Mouse (Mus musculus) testis, adult 2 months (tissue): ENCODE measurements around the gene Arg1. TPM values are rescaled to one million over a fixed set of nuclear protein-coding genes. Genes with fewer than 3 reads are reported as not detected.

ENCODE experiments used
- H3K27ac ChIP-seq: fragments of 200-500 bp; 2 replicates; pipeline ENCODE4 v1.5.1; 2012; ENCODE audit warnings: low read depth, low read length; ENCODE audit not compliant: control insufficient read depth, insufficient read depth
- H3K27me3 ChIP-seq: fragments of 200-500 bp; 2 replicates; pipeline ENCODE4 v1.6.1; 2012; ENCODE audit warnings: mild to moderate bottlenecking, low read length, moderate library complexity; ENCODE audit not compliant: control insufficient read depth, insufficient read depth
- H3K36me3 ChIP-seq: fragments of 200-500 bp; 2 replicates; pipeline ENCODE4 v1.6.1; 2012; ENCODE audit warnings: mild to moderate bottlenecking, low read length; ENCODE audit not compliant: control insufficient read depth, insufficient read depth
- H3K4me1 ChIP-seq: fragments of 200-500 bp; 2 replicates; pipeline ENCODE4 v1.6.1; 2012; ENCODE audit warnings: low read length; ENCODE audit not compliant: control insufficient read depth, insufficient read depth
- H3K4me3 ChIP-seq: fragments of 200-500 bp; 2 replicates; pipeline ENCODE4 v1.5.1; 2012; ENCODE audit warnings: low read depth, mild to moderate bottlenecking, low read length, moderate library complexity, mixed read lengths; ENCODE audit not compliant: control insufficient read depth
- CTCF ChIP-seq: fragments of 200-500 bp; IDR thresholded peaks from 2 replicates; pipeline ENCODE4 v1.5.1; 2012; ENCODE audit warnings: low read depth, mild to moderate bottlenecking, inconsistent platforms, low read length, moderate library complexity; ENCODE audit not compliant: control insufficient read depth, insufficient read depth, insufficient replicate concordance
- POLR2A ChIP-seq: fragments of 200-500 bp; IDR thresholded peaks from 2 replicates; pipeline ENCODE4 v1.6.1; 2012; ENCODE audit warnings: low read depth, mild to moderate bottlenecking, inconsistent platforms, low read length, moderate library complexity; ENCODE audit not compliant: control insufficient read depth
- polyA plus RNA-seq: library from polyadenylated mRNA; depleted of rRNA; stranded (reverse); fragments of >200 nt; gene quantifications from 2 replicates; pipeline ENCODE4 v1.2.3, GENCODE M21; 2012

Gene Arg1
- polyA plus RNA-seq, 1 experiment, result 0.12 TPM

GRCm38 (mm10) chr10:24947871-24948270 is 20.6 kb upstream of the Arg1 start:
- H3K4me3 ChIP-seq, result no peak overlapping the region
- no peak overlapping the region for H3K27ac ChIP-seq
- no peaks in the 10 kb centered on the region for H3K4me1 ChIP-seq
- H3K36me3 ChIP-seq, result no peaks in the 10 kb centered on the region
- no peaks in the 10 kb centered on the region for H3K27me3 ChIP-seq
- TF ChIP-seq CTCF (no peak), POLR2A (no peak)

DNA sequence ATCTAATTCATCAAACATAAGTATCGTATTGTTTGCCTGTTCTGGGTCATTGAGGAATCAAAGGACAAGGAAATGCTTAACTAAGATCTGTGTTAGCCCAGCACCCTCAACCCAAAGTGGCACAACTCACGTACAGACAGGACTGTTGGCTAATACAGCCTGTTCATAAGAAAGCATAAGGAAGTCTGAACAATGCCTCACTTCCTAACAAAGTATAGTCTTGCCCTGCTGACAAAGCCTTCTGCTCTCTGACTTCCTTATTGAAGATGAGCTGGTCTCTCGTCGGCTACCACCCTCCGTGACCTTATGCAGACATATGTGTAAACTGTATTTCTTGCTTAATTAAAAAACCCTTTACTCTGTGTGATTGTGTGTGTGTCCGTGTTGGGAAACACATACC is 2.9 kb upstream of the Arg1 start:
- TF ChIP-seq CTCF (no peak), POLR2A (no peak)
- Histone ChIP-seq H3K36me3 (no peaks in the 10 kb centered on the region), H3K27me3 (no peaks in the 10 kb centered on the region), H3K27ac (no peak overlapping the region), H3K4me3 (no peak overlapping the region), H3K4me1 (peaks cover 2% of the 10 kb centered on the region; the same call in 1 of the 2 replicates)

DNA sequence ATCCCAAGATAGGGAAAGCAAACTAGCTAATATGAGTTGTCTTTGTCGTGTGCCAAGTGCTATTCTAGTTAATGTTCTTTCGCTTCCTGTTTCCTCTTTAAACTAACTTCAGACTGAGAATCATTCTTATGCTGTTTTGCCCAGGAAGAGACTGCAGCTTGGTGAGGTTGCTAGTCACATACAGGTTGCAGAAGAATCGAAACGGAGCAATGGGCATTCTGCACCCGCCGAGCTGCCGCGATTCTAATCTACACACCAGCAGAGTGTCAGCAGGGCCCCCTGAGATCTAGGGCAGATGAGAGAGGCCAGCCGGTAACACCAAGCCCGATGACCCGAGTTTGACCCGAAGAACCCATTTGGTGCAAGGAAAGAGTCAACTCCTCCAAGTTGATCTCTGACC is 788 bp upstream of the Arg1 start:
- no peak overlapping the region for H3K27ac ChIP-seq
- no peaks in the 10 kb centered on the region for H3K27me3 ChIP-seq
- H3K4me1 ChIP-seq, result peaks cover 2% of the 10 kb centered on the region; the same call in 1 of the 2 replicates
- H3K36me3 ChIP-seq, result no peaks in the 10 kb centered on the region
- H3K4me3 ChIP-seq, result no peak overlapping the region
- TF ChIP-seq POLR2A (no peak), CTCF (no peak)

GRCm38 (mm10) chr10:24926380-24926779 is 904 bp downstream of the Arg1 start:
- Histone ChIP-seq H3K4me3 (no peak overlapping the region), H3K27me3 (no peaks in the 10 kb centered on the region), H3K36me3 (no peaks in the 10 kb centered on the region), H3K4me1 (peaks cover 2% of the 10 kb centered on the region; the same call in 1 of the 2 replicates), H3K27ac (no peak overlapping the region)
- TF ChIP-seq POLR2A (no peak), CTCF (no peak)

DNA sequence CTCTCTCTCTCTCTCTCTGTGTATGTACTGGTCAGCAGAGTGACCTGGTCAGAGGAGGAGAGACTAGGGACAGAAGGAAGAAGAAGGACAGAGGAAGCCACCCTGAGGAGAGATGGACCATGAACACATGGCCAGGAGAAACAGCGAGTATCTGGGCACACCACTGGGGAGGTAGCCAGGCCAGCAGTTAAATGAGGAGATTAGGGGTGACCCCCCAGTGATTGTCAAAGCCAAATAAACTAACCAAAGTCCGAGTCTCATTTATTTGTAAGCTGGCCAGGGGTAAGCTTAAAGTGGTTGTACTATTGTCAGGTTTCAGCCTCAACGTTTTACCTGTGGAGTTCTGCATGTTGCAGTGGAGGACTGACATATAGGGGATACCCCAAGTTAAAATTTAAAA is 3.0 kb downstream of the Arg1 start:
- Histone ChIP-seq H3K36me3 (no peaks in the 10 kb centered on the region), H3K4me1 (peaks cover 2% of the 10 kb centered on the region; the same call in 1 of the 2 replicates), H3K27ac (no peak overlapping the region), H3K27me3 (no peaks in the 10 kb centered on the region), H3K4me3 (no peak overlapping the region)
- TF ChIP-seq CTCF (no peak), POLR2A (no peak)

DNA sequence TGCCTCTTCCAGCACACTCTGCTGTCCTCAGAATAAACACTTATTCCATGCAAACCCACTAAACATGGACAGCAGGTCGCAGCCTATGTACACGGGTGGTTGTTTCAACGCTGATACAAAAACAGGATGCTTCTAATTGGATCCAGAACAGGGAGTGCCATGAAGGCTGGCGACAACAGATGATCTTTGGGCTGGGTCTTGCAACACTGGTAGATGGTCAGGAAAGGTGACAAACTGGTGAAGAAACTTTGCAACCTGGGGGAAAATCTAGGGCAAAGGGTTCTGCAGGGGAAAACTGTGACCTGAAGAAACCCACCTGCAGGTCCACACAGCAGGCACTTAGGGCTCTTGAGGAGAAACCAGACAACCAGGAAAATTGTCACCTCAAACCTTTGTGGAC is 4.3 kb downstream of the Arg1 start:
- H3K27ac ChIP-seq, result no peak overlapping the region
- no peaks in the 10 kb centered on the region for H3K27me3 ChIP-seq
- H3K4me3 ChIP-seq, result no peak overlapping the region
- H3K36me3 ChIP-seq, result no peaks in the 10 kb centered on the region
- peaks cover 2% of the 10 kb centered on the region; the same call in 1 of the 2 replicates for H3K4me1 ChIP-seq
- no peak for TF ChIP-seq CTCF

- Histone ChIP-seq H3K27me3 (no peaks in the 10 kb centered on the region), H3K36me3 (no peaks in the 10 kb centered on the region; the same call in 1 of the 2 replicates), H3K4me1 (no peaks in the 10 kb centered on the region), H3K27ac (no peak overlapping the region), H3K4me3 (no peak overlapping the region)
- no peak for TF ChIP-seq POLR2A
- no peak for TF ChIP-seq CTCF
These were observed 11.8 kb downstream of the Arg1 start for GRCm38 (mm10) chr10:24915486-24915885.

- Histone ChIP-seq H3K4me1 (no peaks in the 10 kb centered on the region), H3K4me3 (no peak overlapping the region), H3K36me3 (no peaks in the 10 kb centered on the region; the same call in 1 of the 2 replicates), H3K27me3 (no peaks in the 10 kb centered on the region), H3K27ac (no peak overlapping the region)
- TF ChIP-seq POLR2A (no peak), CTCF (no peak)
These were observed 14.7 kb downstream of the Arg1 start for GRCm38 (mm10) chr10:24912576-24912975.
